Mouse (Mus musculus): Measurements from ENCODE around the gene Vamp2. TPM values are rescaled to one million over a fixed set of nuclear protein-coding genes. Genes with fewer than 3 reads are reported as not detected.
A peak's percentile ranks its signal among the peaks of the same experiment; 100 is the strongest.

Vamp2 gene
- polyA plus RNA-seq, 1 experiment from 2014 or later = 66.7 TPM

GRCm38 (mm10) chr11:69119446-69120155 is 31.3 kb downstream of the Vamp2 start:
- DNase-seq (ENCODE audit: low spot score) (no peak), ATAC-seq (replicated peaks; ENCODE audit: low FRiP score, low read depth) (no peak)
- Histone ChIP-seq H3K36me3 (ENCODE audit: insufficient read depth, low read length) (no peaks in the 10 kb centered on the region), H3K27me3 (ENCODE audit: insufficient read depth, low read length) (no peaks in the 10 kb centered on the region), H3K4me3 (replicated peaks; ENCODE audit: low read depth, low read length) (peak overlapping the region; percentile 66; the same call in 1 of the 2 replicates), H3K4me2 (ENCODE audit: low read length) (peak overlapping the region; percentile 92), H3K4me1 (replicated peaks; ENCODE audit: insufficient read depth, low read length) (peaks cover 12% of the 10 kb centered on the region), H3K9ac (ENCODE audit: low read depth, low read length) (no peak overlapping the region), H3K27ac (no peak overlapping the region), H3K9me3 (replicated peaks; ENCODE audit: low read length) (no peaks in the 10 kb centered on the region)
- TF ChIP-seq CTCF (IDR thresholded peaks at IDR 0.05; ENCODE audit: low read depth) = no peak
- WGBS = 44% methylated on average over 14 of the region's 14 CpGs

- Histone ChIP-seq H3K27me3 (ENCODE audit: insufficient read depth, low read length) (no peaks in the 10 kb centered on the region), H3K4me2 (ENCODE audit: low read length) (peak within 1 kb of the TSS; percentile 95), H3K4me1 (replicated peaks; ENCODE audit: insufficient read depth, low read length) (peaks cover 12% of the 10 kb centered on the region), H3K4me3 (replicated peaks; ENCODE audit: low read depth, low read length) (peak within 1 kb of the TSS; percentile 66), H3K9ac (ENCODE audit: low read depth, low read length) (peak within 1 kb of the TSS; percentile 67; the same call in 1 of the 2 replicates), H3K36me3 (ENCODE audit: insufficient read depth, low read length) (no peaks in the 10 kb centered on the region), H3K9me3 (replicated peaks; ENCODE audit: low read length) (no peaks in the 10 kb centered on the region), H3K27ac (no peak within 1 kb of the TSS)
- TF ChIP-seq CTCF (IDR thresholded peaks at IDR 0.05; ENCODE audit: low read depth) = no peak
- WGBS = 4% methylated on average over 27 of the region's 27 CpGs
- DNase-seq (ENCODE audit: low spot score) (no peak), ATAC-seq (replicated peaks; ENCODE audit: low FRiP score, low read depth) (no peak)
Observed at GRCm38 (mm10) chr11:69120221-69121000, 32.1 kb downstream of the Vamp2 start, which contains the start of gene Hes7. Gene Hes7 (plus strand): TSS chr11:69120404.

GRCm38 (mm10) chr11:69121001-69121740 is 32.9 kb downstream of the Vamp2 start:
- DNase-seq (ENCODE audit: low spot score) (no peak), ATAC-seq (replicated peaks; ENCODE audit: low FRiP score, low read depth) (no peak)
- H3K36me3 ChIP-seq (ENCODE audit: insufficient read depth, low read length) = no peaks in the 10 kb centered on the region
- TF ChIP-seq CTCF (IDR thresholded peaks at IDR 0.05; ENCODE audit: low read depth) = no peak
- H3K9me3 ChIP-seq (replicated peaks; ENCODE audit: low read length) = no peaks in the 10 kb centered on the region
- peak overlapping the region; percentile 83; the same call in 1 of the 2 replicates for H3K27ac ChIP-seq
- H3K27me3 ChIP-seq (ENCODE audit: insufficient read depth, low read length) = no peaks in the 10 kb centered on the region
- peak overlapping the region; percentile 66 for H3K4me3 ChIP-seq (replicated peaks; ENCODE audit: low read depth, low read length)
- peak overlapping the region; percentile 92 for H3K4me2 ChIP-seq (ENCODE audit: low read length)
- under 1% methylated on average over 31 of the region's 33 CpGs for WGBS
- peak overlapping the region; percentile 67; the same call in 1 of the 2 replicates for H3K9ac ChIP-seq (ENCODE audit: low read depth, low read length)
- peaks cover 12% of the 10 kb centered on the region for H3K4me1 ChIP-seq (replicated peaks; ENCODE audit: insufficient read depth, low read length)

- Histone ChIP-seq H3K36me3 (ENCODE audit: insufficient read depth, low read length) (no peaks in the 10 kb centered on the region), H3K4me1 (replicated peaks; ENCODE audit: insufficient read depth, low read length) (peaks cover 12% of the 10 kb centered on the region), H3K4me2 (ENCODE audit: low read length) (peak overlapping the region; percentile 92), H3K9ac (ENCODE audit: low read depth, low read length) (peak overlapping the region; percentile 67), H3K4me3 (replicated peaks; ENCODE audit: low read depth, low read length) (peak overlapping the region; percentile 66), H3K27ac (peak overlapping the region; percentile 83), H3K27me3 (ENCODE audit: insufficient read depth, low read length) (no peaks in the 10 kb centered on the region), H3K9me3 (replicated peaks; ENCODE audit: low read length) (no peaks in the 10 kb centered on the region)
- ATAC-seq (replicated peaks; ENCODE audit: low FRiP score, low read depth) (no peak), DNase-seq (ENCODE audit: low spot score) (peak; percentile 65)
- TF ChIP-seq CTCF (IDR thresholded peaks at IDR 0.05; ENCODE audit: low read depth) = no peak
- WGBS = under 1% methylated on average over 29 of the region's 32 CpGs
Observed at GRCm38 (mm10) chr11:69121741-69122335, 33.5 kb downstream of the Vamp2 start.

GRCm38 (mm10) chr11:69122336-69122951 is 34.2 kb downstream of the Vamp2 start, which contains the start of gene 9130213A22Rik:
Gene 9130213A22Rik (minus strand): TSS chr11:69122589.
- H3K9me3 ChIP-seq (replicated peaks; ENCODE audit: low read length) = no peaks in the 10 kb centered on the region
- H3K27ac ChIP-seq = peak within 1 kb of the TSS; percentile 83
- under 1% methylated on average over 58 of the region's 66 CpGs for WGBS
- DNase-seq (ENCODE audit: low spot score) = peak; percentile 94
- H3K27me3 ChIP-seq (ENCODE audit: insufficient read depth, low read length) = no peaks in the 10 kb centered on the region
- H3K4me3 ChIP-seq (replicated peaks; ENCODE audit: low read depth, low read length) = peak within 1 kb of the TSS; percentile 66
- peak; percentile 80 for TF ChIP-seq CTCF (IDR thresholded peaks at IDR 0.05; ENCODE audit: low read depth)
- H3K36me3 ChIP-seq (ENCODE audit: insufficient read depth, low read length) = no peaks in the 10 kb centered on the region
- peak within 1 kb of the TSS; percentile 67 for H3K9ac ChIP-seq (ENCODE audit: low read depth, low read length)
- H3K4me2 ChIP-seq (ENCODE audit: low read length) = peak within 1 kb of the TSS; percentile 92
- ATAC-seq (replicated peaks; ENCODE audit: low FRiP score, low read depth) = peak; percentile 41
- peaks cover 12% of the 10 kb centered on the region for H3K4me1 ChIP-seq (replicated peaks; ENCODE audit: insufficient read depth, low read length)

Measured in kidney, postnatal 0 days (tissue).